Mouse (Mus musculus) CD4-positive, CD25-positive, alpha-beta regulatory T cell, adult 2 months (primary cell): ENCODE results near the gene Slc2a1.
A peak's percentile ranks its signal among the peaks of the same experiment; 100 is the strongest.

ENCODE experiments used
- DNase-seq: peaks from one replicate; pipeline ENCODE4 v3.0.0-alpha.2; 2012; ENCODE audit warnings: low read depth, low spot score

Slc2a1 gene

GRCm38 (mm10) chr4:119177702-119178101 lies 69.2 kb downstream of the Slc2a1 start:
- no peak for DNase-seq

- DNase-seq: no peak
Observed at GRCm38 (mm10) chr4:119178331-119178730, 69.8 kb downstream of the Slc2a1 start.

- DNase-seq: peak; percentile 13
Observed at GRCm38 (mm10) chr4:119180133-119180707, 71.7 kb downstream of the Slc2a1 start.

GRCm38 (mm10) chr4:119181456-119181855 lies 72.9 kb downstream of the Slc2a1 start:
- DNase-seq: no peak

GRCm38 (mm10) chr4:119183525-119183924 lies 75.0 kb downstream of the Slc2a1 start:
- no peak for DNase-seq

DNA sequence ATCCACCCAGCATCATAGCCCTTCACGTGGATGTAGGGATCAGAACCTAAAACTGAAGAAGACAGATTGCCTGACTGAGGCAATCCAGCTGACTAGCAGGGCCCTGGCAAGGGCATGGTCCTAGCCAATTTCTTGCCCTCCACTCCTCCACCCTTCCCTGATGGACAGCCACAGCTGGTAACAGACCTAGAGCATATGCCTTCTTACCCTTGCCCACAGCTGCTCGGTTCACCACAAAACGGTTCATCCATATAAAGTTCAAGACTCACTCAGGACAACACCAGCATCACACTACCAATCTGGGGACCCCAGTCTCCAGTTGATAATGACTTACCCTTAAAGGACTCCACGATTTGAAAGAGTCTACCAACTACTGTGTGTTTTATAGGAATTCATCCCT lies 77.3 kb downstream of the Slc2a1 start:
- no peak for DNase-seq
